In genomic region chr2:27418577-27419070, GRCm38 (mm10) we compare ENCODE assay signal across 10 mouse cellular contexts. TPM values are rescaled to one million over a fixed set of nuclear protein-coding genes. Genes with fewer than 3 reads are reported as not detected.
DNase-seq lines count a peak whose midpoint lies in the region; ATAC-seq lines count a peak whose summit lies in the region.
"Had no signal": no experiment of that assay in that cellular context is flagged by ENCODE, and none has a peak within 500 bp of the region (broad histone marks: within the 10 kb centered on the region; RNA-seq: fewer than 3 reads in every experiment).

No protein-coding gene starts in this region.

- WGBS in heart, embryonic 11.5 days (ENCODE audit: insufficient replicate concordance): 20% methylated on average over 6 of the region's 6 CpGs

- H3K36me3 ChIP-seq in heart, embryonic 11.5 days (ENCODE audit: control insufficient read depth, insufficient read depth, low read length): no peaks in the 10 kb centered on the region
- H3K36me3 ChIP-seq: embryonic facial prominence, embryonic 12.5 days had no signal

- peak overlapping the region; percentile 3; the same call in 1 of the 2 replicates for H3K4me2 ChIP-seq in heart, embryonic 11.5 days
- H3K4me2 ChIP-seq: embryonic facial prominence, embryonic 12.5 days had no signal

- peak; percentile 27 to 35 for DNase-seq in kidney, adult 8-10 months
- DNase-seq in kidney, adult 11 months: no peak
- DNase-seq in kidney, postnatal 4 days: peak; percentile 51 to 69
- no peak for DNase-seq in layer of hippocampus, adult 9-10 months (ENCODE audit: low spot score)
- DNase-seq in spleen, adult 18-20 months: no peak
- DNase-seq in embryo, embryonic 11 days: no peak

- H3K27ac ChIP-seq in heart, embryonic 11.5 days (ENCODE audit: low read depth, low read length): peak overlapping the region; percentile 42

- H3K9me3 ChIP-seq in heart, embryonic 11.5 days (replicated peaks; ENCODE audit: control insufficient read depth, low read length): no peaks in the 10 kb centered on the region
- H3K9me3 ChIP-seq: embryonic facial prominence, embryonic 12.5 days had no signal

- no peak overlapping the region for H3K4me3 ChIP-seq in heart, embryonic 11.5 days (ENCODE audit: low read depth, low read length)
- H3K4me3 ChIP-seq: embryonic facial prominence, embryonic 12.5 days; myocyte had no signal

- H3K27me3 ChIP-seq in heart, embryonic 11.5 days (ENCODE audit: control insufficient read depth, insufficient read depth, low read length): no peaks in the 10 kb centered on the region
- H3K27me3 ChIP-seq: embryonic facial prominence, embryonic 12.5 days had no signal

- H3K4me1 ChIP-seq in heart, embryonic 11.5 days (ENCODE audit: control insufficient read depth, insufficient read depth, low read length): peaks cover 66% of the 10 kb centered on the region

- ATAC-seq in heart, embryonic 11.5 days (replicated peaks; ENCODE audit: insufficient number of reproducible peaks, low FRiP score, low TSS enrichment): no peak
- ATAC-seq in megakaryocyte, adult 5-6 weeks (ENCODE audit: poor library complexity, severe bottlenecking): 0 out of 2 replicates have a peak, but pooled peaks have one; percentile 25

- peak overlapping the region; percentile 43; the same call in 1 of the 2 replicates for H3K9ac ChIP-seq in heart, embryonic 11.5 days (ENCODE audit: low read depth, low read length)
- H3K9ac ChIP-seq: embryonic facial prominence, embryonic 12.5 days had no signal

RNA-seq across cellular contexts. Expression of gene Vav2, which starts 8.2 kb away (rescaled TPM):
- 3.4 and 4.7 TPM in 2 replicates for polyA plus RNA-seq in heart, embryonic 11.5 days (2014; fragmentation: Nextera tagmentation; extraction: Ambion mirVana)
- 5.9 and 8.0 TPM in 2 replicates for total RNA-seq in megakaryocyte, adult 5-6 weeks (2015)
- total RNA-seq in megakaryocyte, adult 5-6 weeks (2017): 11.0 and 11.5 TPM in 2 replicates

RNA-seq across cellular contexts. Expression of gene Brd3os, which starts 23.5 kb away (rescaled TPM):
- 3.1 and 3.3 TPM in 2 replicates for polyA plus RNA-seq in heart, embryonic 11.5 days (2014; fragmentation: Nextera tagmentation; extraction: Ambion mirVana)
- 0.93 TPM in 1 of 2 replicates, not detected in the other for total RNA-seq in megakaryocyte, adult 5-6 weeks (2015)
- total RNA-seq in megakaryocyte, adult 5-6 weeks (2017): 0.11 TPM in 1 of 2 replicates, not detected in the other

Comparison
In these comparisons a context has a peak if more than half of its experiments do, and no peak if none do; other contexts are left out.
1. DNase-seq: peak in kidney, adult 8-10 months (2 of 2) and kidney, postnatal 4 days (2 of 2); none in kidney, adult 11 months (single experiment), layer of hippocampus, adult 9-10 months (single experiment), spleen, adult 18-20 months (0 of 2) and embryo, embryonic 11 days (single experiment).